Mouse (Mus musculus) layer of hippocampus, postnatal 25 days (tissue): ENCODE measurements at regions not wholly inside any gene's neighbourhood (a gene's known extent, or its start where the extent isn't known, plus 50 kb on each side); places are given as distances from the start of the nearest gene placed in this dataset.
"Not testable (repeated sequence)": the region's sequence is repeated elsewhere in the genome, so short reads cannot be mapped to it uniquely, and the experiment has no call there.

Source experiments
- DNase-seq, 2 experiments: peaks; one replicate each; pipeline ENCODE4 v3.0.0; 2022; ENCODE audit warnings: mixed read lengths in 2 of 2, low spot score in 1 of 2; ENCODE audit errors: extremely low spot score in 1 of 2

- DNase-seq: no peak
Observed at GRCm38 (mm10) chr12:15657748-15658251, 158.9 kb downstream of the Trib2 start.

- no peak for DNase-seq
Observed at GRCm38 (mm10) chr12:15654585-15654984, 162.1 kb downstream of the Trib2 start.

GRCm38 (mm10) chr12:15653357-15653763, 163.4 kb downstream of the Trib2 start:
- no peak for DNase-seq

- no peak for DNase-seq
Observed at GRCm38 (mm10) chr12:15651293-15651692, 165.4 kb downstream of the Trib2 start.

GRCm38 (mm10) chr12:15649906-15650305, 166.8 kb downstream of the Trib2 start:
- DNase-seq: no peak

GRCm38 (mm10) chr12:15649226-15649625, 167.5 kb downstream of the Trib2 start:
- DNase-seq: no peak

GRCm38 (mm10) chr12:15644074-15644672, 172.5 kb downstream of the Trib2 start:
- DNase-seq: no peak

- DNase-seq: no peak
Observed at GRCm38 (mm10) chr12:15643669-15644068, 173.1 kb downstream of the Trib2 start.

- no peak for DNase-seq
Observed at GRCm38 (mm10) chr12:15640320-15640719, 176.4 kb downstream of the Trib2 start.

- DNase-seq: no peak
Observed at GRCm38 (mm10) chr12:15629971-15630370, 186.8 kb downstream of the Trib2 start.

GRCm38 (mm10) chr12:15619521-15619920, 197.2 kb downstream of the Trib2 start:
- DNase-seq: no peak

- no peak for DNase-seq
Observed at GRCm38 (mm10) chr12:15617312-15617711, 199.4 kb downstream of the Trib2 start.

- no peak for DNase-seq
Observed at GRCm38 (mm10) chr12:15611847-15612580, 204.7 kb downstream of the Trib2 start.

- no peak for DNase-seq
Observed at GRCm38 (mm10) chr12:15607091-15607490, 209.6 kb downstream of the Trib2 start.

GRCm38 (mm10) chr12:15606095-15606494, 210.6 kb downstream of the Trib2 start:
- DNase-seq: no peak

GRCm38 (mm10) chr12:15604630-15605029, 212.1 kb downstream of the Trib2 start:
- DNase-seq: no peak

GRCm38 (mm10) chr12:15603885-15604284, 212.8 kb downstream of the Trib2 start:
- DNase-seq: no peak

GRCm38 (mm10) chr12:15603319-15603718, 213.4 kb downstream of the Trib2 start:
- no peak for DNase-seq

- no peak for DNase-seq
Observed at GRCm38 (mm10) chr12:15594704-15595103, 222.0 kb downstream of the Trib2 start.

GRCm38 (mm10) chr12:15587864-15588263, 228.9 kb downstream of the Trib2 start:
- not testable (repeated sequence) for DNase-seq

GRCm38 (mm10) chr12:15586706-15587442, 229.8 kb downstream of the Trib2 start:
- no peak for DNase-seq
